Mouse (Mus musculus) duodenum, adult 2 months (tissue): ENCODE results near the gene Btg2. TPM values are rescaled to one million over a fixed set of nuclear protein-coding genes. Genes with fewer than 3 reads are reported as not detected.

Experiments used
- polyA plus RNA-seq: library from polyadenylated mRNA; depleted of rRNA; stranded (reverse); fragments of >200 nt; gene quantifications from 2 replicates; pipeline ENCODE4 v1.2.3, GENCODE M21; 2012; ENCODE audit warnings: low replicate concordance; rRNA removed

Btg2 gene
- polyA plus RNA-seq, result 44.9 and 70.6 TPM in 2 replicates

GRCm38 (mm10) chr1:134078802-134079476 is at the start of gene Btg2:
Gene Btg2 (minus strand): TSS chr1:134079120.

DNA sequence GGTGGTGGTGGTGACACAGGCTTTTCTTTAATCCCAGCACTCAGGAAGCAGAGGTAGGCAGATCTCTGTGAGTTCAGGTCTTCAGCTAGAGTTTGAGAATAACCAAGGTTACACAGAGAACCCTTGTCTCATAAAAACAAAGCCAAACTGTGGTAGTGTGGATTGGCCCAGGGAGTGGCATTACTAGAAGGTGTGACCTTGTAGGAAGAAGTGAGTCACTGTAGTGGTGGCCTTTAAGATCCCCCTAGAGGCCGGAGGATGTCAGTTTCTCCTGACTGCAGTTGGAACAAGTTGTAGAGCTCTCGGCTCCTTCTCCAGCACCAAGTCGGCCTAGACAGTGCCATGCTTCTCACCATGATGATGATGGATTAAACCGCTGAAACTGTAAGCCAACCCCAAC is 32.1 kb upstream of the Btg2 start, which contains the start of gene Chit1:
TSS of gene Chit1 (plus strand) at position 264 of the 400 bp plus-strand sequence.

GRCm38 (mm10) chr1:134037172-134037571 is 41.7 kb downstream of the Btg2 start, which contains the start of gene Fmod:
Gene Fmod (plus strand): TSS chr1:134037254.

Other genes with a start within 250 kb of the Btg2 start
- gene Optc, start 171.1 kb downstream of the Btg2 start, polyA plus RNA-seq, result 8.4 and 11.7 TPM in 2 replicates
- gene Prelp, start 157.7 kb downstream of the Btg2 start, polyA plus RNA-seq, result 13.4 and 18.8 TPM in 2 replicates
- 0.65 and 1.0 TPM in 2 replicates for gene Fmod, start 41.9 kb downstream of the Btg2 start, polyA plus RNA-seq
- gene Chit1, start 32.1 kb upstream of the Btg2 start, polyA plus RNA-seq, result 1.0 TPM in 1 of 2 replicates, not detected in the other
- 0.18 and 0.32 TPM in 2 replicates for gene Chil1, start 103.1 kb upstream of the Btg2 start, polyA plus RNA-seq
- gene Mybph, start 114.3 kb upstream of the Btg2 start, polyA plus RNA-seq, result 0.06 TPM in 1 of 2 replicates, not detected in the other
- 0.95 and 1.8 TPM in 2 replicates for gene Adora1, start 156.3 kb upstream of the Btg2 start, polyA plus RNA-seq
- gene Myog, start 210.9 kb upstream of the Btg2 start, polyA plus RNA-seq, result not detected in 2 replicates